Mouse (Mus musculus): ENCODE data around the gene Arfgef2. TPM values are rescaled to one million over a fixed set of nuclear protein-coding genes. Genes with fewer than 3 reads are reported as not detected.

Gene Arfgef2
- polyA plus RNA-seq, 1 experiment from 2014 or later, result 3.4 TPM

- peaks cover 47% of the 10 kb centered on the region for H3K4me1 ChIP-seq (replicated peaks)
- H3K27ac ChIP-seq, result peak overlapping the region; percentile 98
- under 1% methylated on average over 28 of the region's 28 CpGs for WGBS (ENCODE audit: insufficient replicate concordance)
- H3K36me3 ChIP-seq, result peaks cover 25% of the 10 kb centered on the region
- H3K9me3 ChIP-seq (replicated peaks), result no peaks in the 10 kb centered on the region
- ATAC-seq (ENCODE audit: low read depth) (peak; percentile 59), DNase-seq (peak; percentile 29)
- H3K27me3 ChIP-seq, result no peaks in the 10 kb centered on the region
- H3K9ac ChIP-seq, result peak overlapping the region; percentile 95
- H3K4me2 ChIP-seq, result peak overlapping the region; percentile 86
- peak overlapping the region; percentile 85 for H3K4me3 ChIP-seq (replicated peaks)
These were observed 101.3 kb downstream of the Arfgef2 start for GRCm38 (mm10) chr2:166906523-166907182.

GRCm38 (mm10) chr2:166909729-166910128, 104.3 kb downstream of the Arfgef2 start:
- Histone ChIP-seq H3K9me3 (replicated peaks) (no peaks in the 10 kb centered on the region), H3K4me3 (replicated peaks) (no peak overlapping the region), H3K4me1 (replicated peaks) (peaks cover 38% of the 10 kb centered on the region), H3K27ac (no peak overlapping the region; the same call in 1 of the 2 replicates), H3K4me2 (no peak overlapping the region), H3K27me3 (no peaks in the 10 kb centered on the region), H3K9ac (no peak overlapping the region), H3K36me3 (peaks cover 25% of the 10 kb centered on the region)
- 91% methylated on average over 3 of the region's 3 CpGs for WGBS (ENCODE audit: insufficient replicate concordance)
- ATAC-seq (ENCODE audit: low read depth) (no peak), DNase-seq (no peak)

GRCm38 (mm10) chr2:166910536-166910935, 105.1 kb downstream of the Arfgef2 start:
- WGBS (ENCODE audit: insufficient replicate concordance), result 81% methylated on average over 8 of the region's 8 CpGs
- no peaks in the 10 kb centered on the region for H3K27me3 ChIP-seq
- ATAC-seq (ENCODE audit: low read depth), result no peak

GRCm38 (mm10) chr2:166923971-166924370, 118.6 kb downstream of the Arfgef2 start:
- peak; percentile 85 for ATAC-seq (ENCODE audit: low read depth)

More at GRCm38 (mm10) chr2:166910536-166910935, 105.1 kb downstream of the Arfgef2 start:
- Histone ChIP-seq H3K9ac (no peak overlapping the region), H3K4me2 (no peak overlapping the region), H3K36me3 (peaks cover 28% of the 10 kb centered on the region), H3K4me3 (replicated peaks) (no peak overlapping the region), H3K4me1 (replicated peaks) (peaks cover 30% of the 10 kb centered on the region), H3K27ac (no peak overlapping the region), H3K9me3 (replicated peaks) (no peaks in the 10 kb centered on the region)
- no peak for DNase-seq

GRCm38 (mm10) chr2:166933943-166934342, 128.6 kb downstream of the Arfgef2 start:
- H3K36me3 ChIP-seq, result peaks cover 91% of the 10 kb centered on the region
- ATAC-seq (ENCODE audit: low read depth) (no peak), DNase-seq (no peak)
- H3K4me1 ChIP-seq (replicated peaks), result no peaks in the 10 kb centered on the region
- no peaks in the 10 kb centered on the region for H3K27me3 ChIP-seq
- H3K4me2 ChIP-seq, result no peak overlapping the region
- 92% methylated on average over 6 of the region's 6 CpGs for WGBS (ENCODE audit: insufficient replicate concordance)
- no peak overlapping the region for H3K27ac ChIP-seq
- no peak overlapping the region for H3K4me3 ChIP-seq (replicated peaks)
- H3K9ac ChIP-seq, result no peak overlapping the region
- no peaks in the 10 kb centered on the region for H3K9me3 ChIP-seq (replicated peaks)

More at GRCm38 (mm10) chr2:166923971-166924370, 118.6 kb downstream of the Arfgef2 start:
- peaks cover 16% of the 10 kb centered on the region for H3K4me1 ChIP-seq (replicated peaks)
- no peaks in the 10 kb centered on the region for H3K27me3 ChIP-seq
- H3K9ac ChIP-seq, result peak overlapping the region; percentile 31; the same call in 1 of the 2 replicates
- H3K36me3 ChIP-seq, result peaks cover 91% of the 10 kb centered on the region
- peak; percentile 38 for DNase-seq
- no peaks in the 10 kb centered on the region for H3K9me3 ChIP-seq (replicated peaks)
- H3K27ac ChIP-seq, result peak overlapping the region; percentile 45
- no peak overlapping the region for H3K4me3 ChIP-seq (replicated peaks)
- peak overlapping the region; percentile 6; the same call in 1 of the 2 replicates for H3K4me2 ChIP-seq
- WGBS (ENCODE audit: insufficient replicate concordance), result 35% methylated on average over 2 of the region's 2 CpGs

GRCm38 (mm10) chr2:166934416-166934815, 129.0 kb downstream of the Arfgef2 start:
- 87% methylated on average over 5 of the region's 5 CpGs for WGBS (ENCODE audit: insufficient replicate concordance)
- Histone ChIP-seq H3K4me2 (no peak overlapping the region), H3K9ac (no peak overlapping the region), H3K4me1 (replicated peaks) (no peaks in the 10 kb centered on the region), H3K9me3 (replicated peaks) (no peaks in the 10 kb centered on the region), H3K27ac (no peak overlapping the region), H3K27me3 (no peaks in the 10 kb centered on the region), H3K36me3 (peaks cover 91% of the 10 kb centered on the region), H3K4me3 (replicated peaks) (no peak overlapping the region)
- ATAC-seq (ENCODE audit: low read depth) (no peak), DNase-seq (no peak)

GRCm38 (mm10) chr2:166935582-166935981, 130.2 kb downstream of the Arfgef2 start:
- no peak overlapping the region for H3K4me2 ChIP-seq
- no peak overlapping the region for H3K27ac ChIP-seq
- H3K9me3 ChIP-seq (replicated peaks), result no peaks in the 10 kb centered on the region
- H3K4me1 ChIP-seq (replicated peaks), result no peaks in the 10 kb centered on the region
- no peak for DNase-seq
- H3K36me3 ChIP-seq, result peaks cover 91% of the 10 kb centered on the region
- WGBS (ENCODE audit: insufficient replicate concordance), result 88% methylated on average over 7 of the region's 7 CpGs
- no peak for ATAC-seq (ENCODE audit: low read depth)
- no peak overlapping the region for H3K4me3 ChIP-seq (replicated peaks)
- H3K9ac ChIP-seq, result no peak overlapping the region
- H3K27me3 ChIP-seq, result no peaks in the 10 kb centered on the region

GRCm38 (mm10) chr2:166936166-166936565, 130.8 kb downstream of the Arfgef2 start:
- DNase-seq (no peak), ATAC-seq (ENCODE audit: low read depth) (no peak)
- H3K27me3 ChIP-seq, result no peaks in the 10 kb centered on the region
- no peak overlapping the region for H3K9ac ChIP-seq
- no peaks in the 10 kb centered on the region for H3K4me1 ChIP-seq (replicated peaks)
- no peak overlapping the region for H3K27ac ChIP-seq
- no peak overlapping the region for H3K4me2 ChIP-seq
- peaks cover 91% of the 10 kb centered on the region for H3K36me3 ChIP-seq
- WGBS (ENCODE audit: insufficient replicate concordance), result 87% methylated on average over 2 of the region's 2 CpGs
- no peak overlapping the region for H3K4me3 ChIP-seq (replicated peaks)
- H3K9me3 ChIP-seq (replicated peaks), result no peaks in the 10 kb centered on the region

GRCm38 (mm10) chr2:166943146-166943545, 137.8 kb downstream of the Arfgef2 start:
- H3K4me3 ChIP-seq (replicated peaks), result no peak overlapping the region
- ATAC-seq (ENCODE audit: low read depth) (no peak), DNase-seq (no peak)
- H3K27me3 ChIP-seq, result no peaks in the 10 kb centered on the region
- H3K27ac ChIP-seq, result no peak overlapping the region
- 89% methylated on average over 2 of the region's 2 CpGs for WGBS (ENCODE audit: insufficient replicate concordance)
- no peak overlapping the region for H3K4me2 ChIP-seq
- H3K4me1 ChIP-seq (replicated peaks), result no peaks in the 10 kb centered on the region
- H3K9me3 ChIP-seq (replicated peaks), result no peaks in the 10 kb centered on the region
- H3K9ac ChIP-seq, result no peak overlapping the region
- peaks cover 96% of the 10 kb centered on the region for H3K36me3 ChIP-seq

GRCm38 (mm10) chr2:166944346-166944745, 139.0 kb downstream of the Arfgef2 start:
- no peak overlapping the region for H3K9ac ChIP-seq
- no peak overlapping the region for H3K27ac ChIP-seq
- no peak for ATAC-seq (ENCODE audit: low read depth)
- no peak overlapping the region for H3K4me3 ChIP-seq (replicated peaks)
- H3K27me3 ChIP-seq, result no peaks in the 10 kb centered on the region
- H3K4me1 ChIP-seq (replicated peaks), result no peaks in the 10 kb centered on the region
- 68% methylated on average over 1 of the region's 1 CpGs for WGBS (ENCODE audit: insufficient replicate concordance)
- no peak for DNase-seq
- H3K4me2 ChIP-seq, result no peak overlapping the region
- H3K36me3 ChIP-seq, result peaks cover 96% of the 10 kb centered on the region
- no peaks in the 10 kb centered on the region for H3K9me3 ChIP-seq (replicated peaks)

- peaks cover 98% of the 10 kb centered on the region for H3K36me3 ChIP-seq
- no peaks in the 10 kb centered on the region for H3K4me1 ChIP-seq (replicated peaks)
- DNase-seq (no peak), ATAC-seq (ENCODE audit: low read depth) (peak; percentile 40; the same call in 1 of the 2 replicates)
- H3K9ac ChIP-seq, result no peak overlapping the region
- no peaks in the 10 kb centered on the region for H3K9me3 ChIP-seq (replicated peaks)
- H3K27me3 ChIP-seq, result no peaks in the 10 kb centered on the region
- WGBS (ENCODE audit: insufficient replicate concordance), result 57% methylated on average over 4 of the region's 4 CpGs
- no peak overlapping the region for H3K4me3 ChIP-seq (replicated peaks)
- H3K4me2 ChIP-seq, result no peak overlapping the region
- no peak overlapping the region for H3K27ac ChIP-seq
These were observed 140.1 kb downstream of the Arfgef2 start for GRCm38 (mm10) chr2:166945456-166945855.

Data from liver, embryonic 13.5 days (tissue).